Mouse (Mus musculus) thymus, adult 2 months (tissue): ENCODE measurements at regions not wholly inside any gene's neighbourhood (a gene's known extent, or its start where the extent isn't known, plus 50 kb on each side); places are given as distances from the start of the nearest gene placed in this dataset.

Experiments
- CTCF ChIP-seq: fragments of 200-500 bp; IDR thresholded peaks from 2 replicates; pipeline ENCODE4 v1.5.1; 2012; ENCODE audit warnings: mild to moderate bottlenecking, control low read depth, low read length, moderate library complexity, borderline replicate concordance; ENCODE audit not compliant: control insufficient read depth, poor library complexity, insufficient read depth; ENCODE audit errors: extremely low read depth
- POLR2A ChIP-seq: fragments of 200-500 bp; IDR thresholded peaks from 2 replicates; pipeline ENCODE4 v1.6.1; 2012; ENCODE audit warnings: mild to moderate bottlenecking, low read length, control low read depth, moderate library complexity; ENCODE audit not compliant: control insufficient read depth, poor library complexity, insufficient read depth; ENCODE audit errors: extremely low read depth

- no peak for TF ChIP-seq POLR2A
- no peak for TF ChIP-seq CTCF
Observed at GRCm38 (mm10) chr13:97560789-97561188, 199.6 kb downstream of the Gm10260 start.
